Mouse (Mus musculus) testis, adult 2 months (tissue): ENCODE measurements around the gene Krtap28-10.

Experiments
- CTCF ChIP-seq: fragments of 200-500 bp; IDR thresholded peaks from 2 replicates; pipeline ENCODE4 v1.5.1; 2012; ENCODE audit warnings: low read depth, mild to moderate bottlenecking, inconsistent platforms, low read length, moderate library complexity; ENCODE audit not compliant: control insufficient read depth, insufficient read depth, insufficient replicate concordance
- POLR2A ChIP-seq: fragments of 200-500 bp; IDR thresholded peaks from 2 replicates; pipeline ENCODE4 v1.6.1; 2012; ENCODE audit warnings: low read depth, mild to moderate bottlenecking, inconsistent platforms, low read length, moderate library complexity; ENCODE audit not compliant: control insufficient read depth

GRCm38 (mm10) chr1:83091268-83091667 is 49.0 kb upstream of the Krtap28-10 start:
- TF ChIP-seq CTCF (no peak), POLR2A (no peak)
